Mouse (Mus musculus): ENCODE measurements around the gene Krt17. TPM values are rescaled to one million over a fixed set of nuclear protein-coding genes. Genes with fewer than 3 reads are reported as not detected.
A peak's percentile ranks its signal among the peaks of the same experiment; 100 is the strongest.
"Not testable (repeated sequence)": the region's sequence is repeated elsewhere in the genome, so short reads cannot be mapped to it uniquely, and the experiment has no call there.

The Krt17 gene
- 0.04 TPM for polyA plus RNA-seq (2012; fragmentation: generic; extraction: Trizol)
- long read RNA-seq, experiment 1, result 0 reads
- long read RNA-seq, experiment 2, result 0 reads

DNA sequence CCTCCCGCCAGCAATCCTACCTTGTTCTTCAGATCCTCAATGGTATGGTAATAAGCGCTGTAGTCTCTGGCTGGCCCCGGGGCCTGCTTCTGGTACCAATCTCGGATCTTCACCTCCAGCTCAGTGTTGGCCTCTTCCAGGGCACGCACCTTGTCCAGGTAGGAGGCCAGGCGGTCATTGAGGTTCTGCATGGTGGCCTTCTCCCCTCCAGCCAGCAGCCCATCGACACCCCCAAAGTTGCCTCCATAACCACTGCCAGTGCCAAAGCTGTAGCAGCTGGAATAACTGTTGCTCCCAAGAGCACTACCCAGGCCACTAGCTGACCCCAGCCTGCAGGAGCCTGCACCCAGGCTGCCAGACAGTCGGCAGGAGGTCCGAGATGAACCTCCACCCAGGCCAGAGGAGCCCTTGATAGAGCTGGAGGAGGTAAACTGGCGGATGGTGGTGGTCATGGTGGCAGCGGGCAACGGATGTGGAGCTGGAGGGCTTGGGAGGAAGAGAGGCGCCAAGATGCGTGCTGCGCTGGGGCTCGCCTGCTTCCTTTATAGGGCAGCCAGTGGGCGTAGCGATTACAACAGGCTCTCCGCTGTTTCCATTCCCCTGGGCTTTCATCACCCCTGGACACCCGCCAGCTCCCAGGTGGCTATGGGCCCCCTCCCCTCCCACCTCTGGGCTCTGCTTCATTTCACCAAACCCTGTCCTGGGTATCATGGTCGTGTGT, at the start of gene Krt17:
Gene Krt17, minus strand, starts transcription at position 516 of the 721 bp plus-strand sequence.
- Histone ChIP-seq H3K79me3 (ENCODE audit: low read depth) (no peaks in the 10 kb centered on the region), H3ac (ENCODE audit: control insufficient read depth, insufficient read length, low read depth) (no peak within 1 kb of the TSS), H3K4me3 (ENCODE audit: insufficient read depth, poor library complexity, severe bottlenecking) (no peak within 1 kb of the TSS), H3K79me2 (ENCODE audit: control insufficient read depth, insufficient read depth) (no peaks in the 10 kb centered on the region), H3K36me3 (ENCODE audit: control insufficient read depth, insufficient read depth) (no peaks in the 10 kb centered on the region), H3K27me3 (ENCODE audit: control insufficient read depth, insufficient read depth, insufficient read length) (peaks cover 11% of the 10 kb centered on the region)
- no peak for TF ChIP-seq MYOD1 (IDR thresholded peaks at IDR 0.05; ENCODE audit: control insufficient read depth, insufficient read length, low read depth)
- TF ChIP-seq CEBPB (IDR thresholded peaks at IDR 0.05; ENCODE audit: low read depth), result no peak
- no peak for TF ChIP-seq MAX (IDR thresholded peaks at IDR 0.05)
- no peak for TF ChIP-seq CTCF (IDR thresholded peaks at IDR 0.05; ENCODE audit: control insufficient read depth, insufficient read depth, insufficient read length)
- TF ChIP-seq USF1 (IDR thresholded peaks at IDR 0.05; ENCODE audit: low read depth), result no peak
- no peak for TF ChIP-seq FOSL1 (IDR thresholded peaks at IDR 0.05; ENCODE audit: insufficient read depth, low read length, poor library complexity, severe bottlenecking)

DNA sequence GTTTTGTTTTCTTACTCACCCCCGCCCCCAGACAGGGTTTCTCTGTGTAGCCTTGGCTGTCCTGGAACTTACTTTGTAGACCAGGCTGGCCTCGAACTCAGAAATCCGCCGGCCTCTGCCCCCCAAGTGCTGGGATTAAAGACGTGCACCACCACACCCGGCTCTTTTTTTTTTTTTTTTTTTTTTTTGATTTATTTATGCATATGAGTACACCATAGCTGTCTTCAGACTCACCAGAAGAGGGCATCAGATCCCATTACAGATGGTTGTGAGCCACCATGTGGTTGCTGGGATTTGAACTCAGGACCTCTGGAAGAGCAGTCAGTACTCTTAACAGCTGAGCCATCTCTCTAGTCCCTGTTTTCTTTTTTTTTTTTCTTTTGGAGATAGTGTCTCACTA, 47.8 kb upstream of the Krt17 start:
- not testable (repeated sequence) for H3K79me3 ChIP-seq (ENCODE audit: low read depth); H3K79me2 ChIP-seq (ENCODE audit: control insufficient read depth, insufficient read depth); H3ac ChIP-seq (ENCODE audit: control insufficient read depth, insufficient read length, low read depth); H3K27me3 ChIP-seq (ENCODE audit: control insufficient read depth, insufficient read depth, insufficient read length); H3K4me3 ChIP-seq (ENCODE audit: insufficient read depth, poor library complexity, severe bottlenecking); H3K36me3 ChIP-seq (ENCODE audit: control insufficient read depth, insufficient read depth)

DNA sequence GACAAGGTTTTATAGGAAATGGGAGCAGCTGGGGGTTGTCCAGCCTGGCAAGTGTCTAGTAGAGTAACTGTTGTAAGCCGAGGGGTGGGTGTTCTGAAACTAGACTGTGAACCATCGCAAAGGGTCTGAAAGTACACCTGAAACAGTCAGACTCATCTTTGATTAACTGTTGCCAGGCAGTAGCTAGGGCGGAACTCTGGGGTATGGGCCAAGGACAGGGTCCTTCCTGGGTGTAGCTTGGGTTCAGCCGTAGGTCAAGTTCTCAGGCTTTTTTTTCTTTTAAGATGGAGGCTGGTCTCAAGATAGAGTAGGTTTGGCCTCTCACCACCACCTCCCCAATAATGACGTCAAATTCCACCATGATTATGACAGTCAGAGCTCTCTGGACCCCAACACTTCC, 47.1 kb upstream of the Krt17 start:
- H3K27me3 ChIP-seq (ENCODE audit: control insufficient read depth, insufficient read depth, insufficient read length), result no peaks in the 10 kb centered on the region
- H3K79me3 ChIP-seq (ENCODE audit: low read depth), result no peaks in the 10 kb centered on the region
- no peak for TF ChIP-seq MYOD1 (IDR thresholded peaks at IDR 0.05; ENCODE audit: control insufficient read depth, insufficient read length, low read depth)
- H3ac ChIP-seq (ENCODE audit: control insufficient read depth, insufficient read length, low read depth), result no peak overlapping the region
- H3K36me3 ChIP-seq (ENCODE audit: control insufficient read depth, insufficient read depth), result no peaks in the 10 kb centered on the region
- H3K4me3 ChIP-seq (ENCODE audit: insufficient read depth, poor library complexity, severe bottlenecking), result no peak overlapping the region
- H3K79me2 ChIP-seq (ENCODE audit: control insufficient read depth, insufficient read depth), result no peaks in the 10 kb centered on the region

DNA sequence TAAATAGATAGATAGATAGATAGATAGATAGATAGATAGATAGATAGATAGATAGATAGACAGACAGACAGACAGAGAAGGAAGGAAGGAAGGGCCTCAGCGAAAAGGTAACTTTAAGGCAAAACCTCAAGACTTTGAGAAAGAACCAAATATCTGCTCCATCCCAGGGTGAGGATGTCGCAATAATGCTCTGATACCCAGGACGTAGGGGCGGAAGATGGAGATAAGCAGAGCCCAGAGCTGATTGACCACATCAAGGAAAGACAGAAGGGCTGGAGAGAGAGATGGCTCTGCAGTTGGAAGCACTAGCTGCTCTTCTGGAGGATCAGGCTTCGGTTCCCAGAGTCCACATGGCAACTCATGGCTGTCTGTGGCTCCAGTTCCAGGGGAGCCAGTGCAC, 40.5 kb upstream of the Krt17 start:
- Histone ChIP-seq H3K27me3 (ENCODE audit: control insufficient read depth, insufficient read depth, insufficient read length) (no peaks in the 10 kb centered on the region), H3ac (ENCODE audit: control insufficient read depth, insufficient read length, low read depth) (no peak overlapping the region), H3K79me3 (ENCODE audit: low read depth) (no peaks in the 10 kb centered on the region), H3K79me2 (ENCODE audit: control insufficient read depth, insufficient read depth) (no peaks in the 10 kb centered on the region), H3K36me3 (ENCODE audit: control insufficient read depth, insufficient read depth) (no peaks in the 10 kb centered on the region), H3K4me3 (ENCODE audit: insufficient read depth, poor library complexity, severe bottlenecking) (no peak overlapping the region)
- TF ChIP-seq CEBPB (IDR thresholded peaks at IDR 0.05; ENCODE audit: low read depth), result peak; percentile 81
- TF ChIP-seq MAX (IDR thresholded peaks at IDR 0.05), result no peak

DNA sequence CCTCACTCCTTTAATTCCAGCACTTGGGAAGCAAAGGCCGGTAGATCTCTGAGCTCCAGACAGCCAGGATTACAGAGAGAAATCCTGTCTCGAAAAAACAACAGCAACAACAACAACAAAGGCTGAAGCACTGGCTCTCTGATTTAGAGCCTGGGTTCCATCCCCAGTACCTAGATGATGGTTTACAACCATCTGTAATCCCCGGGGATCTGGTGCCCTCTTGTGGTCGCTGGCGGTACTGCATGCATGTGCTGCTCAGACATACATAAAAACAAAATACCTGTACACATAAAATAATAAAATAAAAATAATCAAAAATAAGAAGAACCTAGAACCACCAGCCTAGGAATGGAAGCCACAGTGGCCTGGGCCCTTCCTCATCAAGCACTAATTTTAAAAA, 39.5 kb upstream of the Krt17 start:
- no peaks in the 10 kb centered on the region for H3K79me2 ChIP-seq (ENCODE audit: control insufficient read depth, insufficient read depth)
- no peaks in the 10 kb centered on the region for H3K36me3 ChIP-seq (ENCODE audit: control insufficient read depth, insufficient read depth)
- no peak overlapping the region for H3ac ChIP-seq (ENCODE audit: control insufficient read depth, insufficient read length, low read depth)
- no peak overlapping the region for H3K4me3 ChIP-seq (ENCODE audit: insufficient read depth, poor library complexity, severe bottlenecking)
- H3K27me3 ChIP-seq (ENCODE audit: control insufficient read depth, insufficient read depth, insufficient read length), result no peaks in the 10 kb centered on the region
- TF ChIP-seq CEBPB (IDR thresholded peaks at IDR 0.05; ENCODE audit: low read depth), result no peak
- peak; percentile 76 for TF ChIP-seq CTCF (IDR thresholded peaks at IDR 0.05; ENCODE audit: control insufficient read depth, insufficient read depth, insufficient read length)
- peak; percentile 32 for TF ChIP-seq MAX (IDR thresholded peaks at IDR 0.05)
- H3K79me3 ChIP-seq (ENCODE audit: low read depth), result no peaks in the 10 kb centered on the region

DNA sequence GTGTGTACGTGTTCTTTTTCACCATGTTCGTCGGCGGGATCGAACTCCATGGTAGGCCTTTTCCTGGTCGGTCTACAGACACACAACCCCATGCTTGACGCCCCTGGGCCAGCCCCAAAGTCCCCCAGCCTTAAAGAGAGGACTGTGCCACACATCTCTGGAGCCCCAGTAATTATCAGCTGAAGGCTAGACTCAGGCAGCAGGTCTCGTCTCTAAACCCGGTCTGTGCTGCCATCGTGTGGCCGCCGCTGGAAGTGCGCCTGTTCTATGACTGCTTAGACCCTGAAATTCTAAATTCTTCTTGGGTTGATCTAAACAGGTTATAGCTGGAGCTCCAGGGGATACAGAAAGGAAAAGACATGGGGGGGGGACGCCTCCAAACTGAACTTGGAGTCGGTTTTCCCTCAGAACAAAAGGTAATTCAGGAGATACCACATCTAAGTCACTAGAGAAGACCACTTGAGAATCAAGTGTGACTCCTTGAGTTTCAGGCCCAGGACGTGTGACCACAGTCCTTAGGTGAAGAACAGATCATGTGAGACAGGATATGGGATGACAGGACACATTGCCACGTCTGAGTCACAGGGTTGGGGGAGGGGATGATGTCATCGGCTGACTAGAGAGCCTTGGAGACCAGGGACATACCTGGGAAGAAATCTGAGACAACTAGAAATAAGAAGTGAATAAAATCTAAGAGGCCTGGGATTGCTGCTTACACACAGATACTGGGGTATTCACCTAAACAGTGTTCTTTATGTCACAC, 37.6 kb upstream of the Krt17 start:
- Histone ChIP-seq H3K79me2 (ENCODE audit: control insufficient read depth, insufficient read depth) (no peaks in the 10 kb centered on the region), H3K36me3 (ENCODE audit: control insufficient read depth, insufficient read depth) (no peaks in the 10 kb centered on the region), H3K79me3 (ENCODE audit: low read depth) (no peaks in the 10 kb centered on the region), H3ac (ENCODE audit: control insufficient read depth, insufficient read length, low read depth) (no peak overlapping the region), H3K27me3 (ENCODE audit: control insufficient read depth, insufficient read depth, insufficient read length) (no peaks in the 10 kb centered on the region), H3K4me3 (ENCODE audit: insufficient read depth, poor library complexity, severe bottlenecking) (no peak overlapping the region)
- peak; percentile 80 for TF ChIP-seq CTCF (IDR thresholded peaks at IDR 0.05; ENCODE audit: control insufficient read depth, insufficient read depth, insufficient read length)
- no peak for TF ChIP-seq MYOD1 (IDR thresholded peaks at IDR 0.05; ENCODE audit: control insufficient read depth, insufficient read length, low read depth)
- no peak for TF ChIP-seq FOSL1 (IDR thresholded peaks at IDR 0.05; ENCODE audit: insufficient read depth, low read length, poor library complexity, severe bottlenecking)
- TF ChIP-seq CEBPB (IDR thresholded peaks at IDR 0.05; ENCODE audit: low read depth), result no peak

Data from C2C12 (cell line).